Mouse (Mus musculus) adrenal gland, adult 2 months (tissue): ENCODE results near the gene Pcif1. TPM values are rescaled to one million over a fixed set of nuclear protein-coding genes. Genes with fewer than 3 reads are reported as not detected.

Source experiments
- DNase-seq: peaks from one replicate; pipeline ENCODE4 v3.0.0; 2021
- polyA plus RNA-seq: library from polyadenylated mRNA; depleted of rRNA; stranded (reverse); fragments of >200 nt; gene quantifications from 2 replicates; pipeline ENCODE4 v1.2.3, GENCODE M21; 2012; rRNA removed
- total RNA-seq, 2 experiments: library from RNA; stranded (reverse); gene quantifications; 2 replicates each; pipeline ENCODE4 v1.2.3; 2021

The Pcif1 gene
- total and polyA plus RNA-seq, 3 experiments = 45.1 to 67.2 (median 51.6) TPM

GRCm38 (mm10) chr2:164921984-164922383 is 42.9 kb downstream of the Pcif1 start:
- DNase-seq = no peak

- peak; percentile 72 for DNase-seq
Observed at GRCm38 (mm10) chr2:164923291-164923690, 44.2 kb downstream of the Pcif1 start.

- DNase-seq = peak; percentile 94
Observed at GRCm38 (mm10) chr2:164924100-164924857, 45.2 kb downstream of the Pcif1 start.

GRCm38 (mm10) chr2:164930706-164931581 is 51.8 kb downstream of the Pcif1 start:
- peak; percentile 60 for DNase-seq

GRCm38 (mm10) chr2:164933534-164933933 is 54.4 kb downstream of the Pcif1 start:
- DNase-seq = no peak

- DNase-seq = no peak
Observed at GRCm38 (mm10) chr2:164935991-164936390, 56.9 kb downstream of the Pcif1 start.

- peak; percentile 69 for DNase-seq
Observed at GRCm38 (mm10) chr2:164938146-164939091, 59.3 kb downstream of the Pcif1 start.

- DNase-seq = no peak
Observed at GRCm38 (mm10) chr2:164939106-164939505, 60.0 kb downstream of the Pcif1 start.

GRCm38 (mm10) chr2:164940140-164940830 is 61.2 kb downstream of the Pcif1 start, which contains the start of gene Mmp9:
Gene Mmp9 (plus strand): TSS chr2:164940780.
- no peak for DNase-seq

- DNase-seq = peak; percentile 66
Observed at GRCm38 (mm10) chr2:164942692-164943290, 63.7 kb downstream of the Pcif1 start.

Other genes starting within 250 kb of the Pcif1 start
- gene Wfdc16, start 240.5 kb upstream of the Pcif1 start, total RNA-seq = not detected
- not detected in 2 replicates for gene Wfdc16, start 240.5 kb upstream of the Pcif1 start, polyA plus RNA-seq
- not detected for gene Wfdc10, start 223.3 kb upstream of the Pcif1 start, total RNA-seq
- gene Wfdc10, start 223.3 kb upstream of the Pcif1 start, polyA plus RNA-seq = not detected in 2 replicates
- gene Wfdc9, start 222.7 kb upstream of the Pcif1 start, total RNA-seq = not detected
- gene Wfdc9, start 222.7 kb upstream of the Pcif1 start, polyA plus RNA-seq = not detected in 2 replicates
- not detected for gene Wfdc11, start 205.2 kb upstream of the Pcif1 start, total RNA-seq
- gene Wfdc11, start 205.2 kb upstream of the Pcif1 start, polyA plus RNA-seq = not detected in 2 replicates
- gene Wfdc13, start 194.2 kb upstream of the Pcif1 start, total RNA-seq = not detected
- gene Wfdc13, start 194.2 kb upstream of the Pcif1 start, polyA plus RNA-seq = 0.13 TPM in 1 of 2 replicates, not detected in the other
- not detected for gene Spint4, start 180.8 kb upstream of the Pcif1 start, total RNA-seq
- not detected in 2 replicates for gene Spint4, start 180.8 kb upstream of the Pcif1 start, polyA plus RNA-seq
- not detected for gene Spint5, start 164.0 kb upstream of the Pcif1 start, total RNA-seq
- gene Spint5, start 164.0 kb upstream of the Pcif1 start, polyA plus RNA-seq = not detected in 2 replicates
- gene Wfdc3, start 133.4 kb upstream of the Pcif1 start, total RNA-seq = under 1 TPM; 0.24 to 0.32 TPM
- 0.17 and 0.27 TPM in 2 replicates for gene Wfdc3, start 133.4 kb upstream of the Pcif1 start, polyA plus RNA-seq
- 10 to 100 TPM; 34.9 to 41.8 TPM for gene Dnttip1, start 133.3 kb upstream of the Pcif1 start, total RNA-seq
- 29.7 and 44.4 TPM in 2 replicates for gene Dnttip1, start 133.3 kb upstream of the Pcif1 start, polyA plus RNA-seq
- 1 to 10 TPM; 2.5 to 5.2 TPM for gene Ube2c, start 109.4 kb upstream of the Pcif1 start, total RNA-seq
- 7.1 and 9.1 TPM in 2 replicates for gene Ube2c, start 109.4 kb upstream of the Pcif1 start, polyA plus RNA-seq
- not detected for gene Tnnc2, start 99.3 kb upstream of the Pcif1 start, total RNA-seq
- not detected in 2 replicates for gene Tnnc2, start 99.3 kb upstream of the Pcif1 start, polyA plus RNA-seq
- 10 to 100 TPM; 26.5 to 43.1 TPM for gene Snx21, start 93.5 kb upstream of the Pcif1 start, total RNA-seq
- gene Snx21, start 93.5 kb upstream of the Pcif1 start, polyA plus RNA-seq = 109 and 111 TPM in 2 replicates
- 10 to 100 TPM; 28.3 to 30.4 TPM for gene Acot8, start 74.4 kb upstream of the Pcif1 start, total RNA-seq
- gene Acot8, start 74.4 kb upstream of the Pcif1 start, polyA plus RNA-seq = 59.2 and 64.4 TPM in 2 replicates
- 1 to 10 TPM; 3.5 to 5.7 TPM for gene Zswim3, start 74.2 kb upstream of the Pcif1 start, total RNA-seq
- 2.3 and 2.5 TPM in 2 replicates for gene Zswim3, start 74.2 kb upstream of the Pcif1 start, polyA plus RNA-seq
- gene Zswim1, start 56.6 kb upstream of the Pcif1 start, total RNA-seq = 10 to 100 TPM; 11.0 to 11.7 TPM
- gene Zswim1, start 56.6 kb upstream of the Pcif1 start, polyA plus RNA-seq = 19.7 and 21.8 TPM in 2 replicates
- gene Spata25, start 50.8 kb upstream of the Pcif1 start, total RNA-seq = not detected
- not detected in 2 replicates for gene Spata25, start 50.8 kb upstream of the Pcif1 start, polyA plus RNA-seq
- 100 to 1,000 TPM; 114 to 124 TPM for gene Ctsa, start 46.4 kb upstream of the Pcif1 start, total RNA-seq
- 304 and 353 TPM in 2 replicates for gene Ctsa, start 46.4 kb upstream of the Pcif1 start, polyA plus RNA-seq
- gene Neurl2, start 45.8 kb upstream of the Pcif1 start, total RNA-seq = 1 to 10 TPM; 1.4 to 2.7 TPM
- 5.6 and 6.7 TPM in 2 replicates for gene Neurl2, start 45.8 kb upstream of the Pcif1 start, polyA plus RNA-seq
- gene Pltp, start 21.6 kb upstream of the Pcif1 start, total RNA-seq = 10 to 100 TPM; 21.1 to 36.6 TPM
- 63.9 and 72.0 TPM in 2 replicates for gene Pltp, start 21.6 kb upstream of the Pcif1 start, polyA plus RNA-seq
- 10 to 100 TPM; 16.7 to 21.9 TPM for gene Zfp335, start 32.5 kb downstream of the Pcif1 start, total RNA-seq
- 37.4 TPM in 2 replicates for gene Zfp335, start 32.5 kb downstream of the Pcif1 start, polyA plus RNA-seq
- 1 to 10 TPM; 1.4 to 2.1 TPM for gene Mmp9, start 61.5 kb downstream of the Pcif1 start, total RNA-seq
- 1.6 and 3.4 TPM in 2 replicates for gene Mmp9, start 61.5 kb downstream of the Pcif1 start, polyA plus RNA-seq
- gene Slc12a5, start 81.5 kb downstream of the Pcif1 start, total RNA-seq = 1 to 10 TPM; 3.5 to 5.4 TPM
- 21.4 and 27.6 TPM in 2 replicates for gene Slc12a5, start 81.5 kb downstream of the Pcif1 start, polyA plus RNA-seq
- 10 to 100 TPM; 21.0 to 37.6 TPM for gene Ncoa5, start 155.6 kb downstream of the Pcif1 start, total RNA-seq
- gene Ncoa5, start 155.6 kb downstream of the Pcif1 start, polyA plus RNA-seq = 22.3 and 22.6 TPM in 2 replicates
- 1 to 10 TPM; 2.4 to 2.9 TPM for gene Cd40, start 176.3 kb downstream of the Pcif1 start, total RNA-seq
- gene Cd40, start 176.3 kb downstream of the Pcif1 start, polyA plus RNA-seq = 3.2 and 5.3 TPM in 2 replicates
- gene 1700025C18Rik, start 211.4 kb downstream of the Pcif1 start, total RNA-seq = not detected
- not detected in 2 replicates for gene 1700025C18Rik, start 211.4 kb downstream of the Pcif1 start, polyA plus RNA-seq